Mouse (Mus musculus) urinary bladder, postnatal 25 days (tissue): ENCODE measurements around the gene Zfp605.
A peak's percentile ranks its signal among the peaks of the same experiment; 100 is the strongest.
"Not testable (repeated sequence)": the region's sequence is repeated elsewhere in the genome, so short reads cannot be mapped to it uniquely, and the experiment has no call there.

Experiments
- DNase-seq: peaks from one replicate; pipeline ENCODE4 v3.0.0; 2022; ENCODE audit warnings: low spot score

Gene Zfp605

GRCm38 (mm10) chr5:110109991-110110441 lies at the start of gene Zfp605:
Gene Zfp605, plus strand, starts transcription at chr5:110110092.
- DNase-seq: peak; percentile 90

- not testable (repeated sequence) for DNase-seq
These were observed 37.5 kb upstream of the Zfp605 start, which contains the start of gene Gm17655 for GRCm38 (mm10) chr5:110072413-110072812. Gene Gm17655, minus strand, starts transcription at chr5:110072513.

GRCm38 (mm10) chr5:110082961-110083360 lies 26.9 kb upstream of the Zfp605 start:
- no peak for DNase-seq

- no peak for DNase-seq
These were observed 23.6 kb upstream of the Zfp605 start for GRCm38 (mm10) chr5:110086161-110086866.

- DNase-seq: no peak
These were observed 18.3 kb upstream of the Zfp605 start for GRCm38 (mm10) chr5:110091546-110091945.

GRCm38 (mm10) chr5:110094030-110094846 lies 15.7 kb upstream of the Zfp605 start, which contains the start of gene Gm35315:
Gene Gm35315, minus strand, starts transcription at chr5:110094420.
- peak; percentile 72 for DNase-seq

- DNase-seq: no peak
These were observed 15.1 kb upstream of the Zfp605 start for GRCm38 (mm10) chr5:110094847-110095213.

- no peak for DNase-seq
These were observed 10.9 kb upstream of the Zfp605 start for GRCm38 (mm10) chr5:110098991-110099477.

- DNase-seq: no peak
These were observed 10.0 kb upstream of the Zfp605 start, which contains the start of gene Plcxd1 for GRCm38 (mm10) chr5:110099656-110100580. Gene Plcxd1, plus strand, starts transcription at chr5:110099969.

GRCm38 (mm10) chr5:110100921-110101631 lies 8.8 kb upstream of the Zfp605 start:
- DNase-seq: no peak

- no peak for DNase-seq
These were observed 8.1 kb upstream of the Zfp605 start for GRCm38 (mm10) chr5:110101716-110102347.

GRCm38 (mm10) chr5:110102429-110102828 lies 7.5 kb upstream of the Zfp605 start:
- DNase-seq: no peak

GRCm38 (mm10) chr5:110102853-110103625 lies 6.9 kb upstream of the Zfp605 start:
- DNase-seq: no peak

GRCm38 (mm10) chr5:110103901-110104615 lies 5.8 kb upstream of the Zfp605 start:
- no peak for DNase-seq

GRCm38 (mm10) chr5:110104616-110105380 lies 5.1 kb upstream of the Zfp605 start:
- no peak for DNase-seq

GRCm38 (mm10) chr5:110106140-110106871 lies 3.6 kb upstream of the Zfp605 start:
- no peak for DNase-seq

- peak; percentile 36 for DNase-seq
These were observed 2.9 kb upstream of the Zfp605 start for GRCm38 (mm10) chr5:110106901-110107564.
